Mouse (Mus musculus) erythroblast, adult 5-6 weeks (primary cell): ENCODE measurements around the gene Eva1c. TPM values are rescaled to one million over a fixed set of nuclear protein-coding genes. Genes with fewer than 3 reads are reported as not detected.
A peak's percentile ranks its signal among the peaks of the same experiment; 100 is the strongest.

Experiments
- ATAC-seq: replicated peaks from 2 replicates; pipeline ENCODE4 v1.8.0; 2016; ENCODE audit warnings: moderate number of reproducible peaks, mild to moderate bottlenecking, moderate TSS enrichment, inconsistent platforms; ENCODE audit not compliant: poor library complexity, low FRiP score, severe bottlenecking
- total RNA-seq, 2 experiments: library from RNA; stranded (forward) in 1 of 2; stranded (reverse) in 1 of 2; fragments of 150-400 nt in 1 of 2; fragments of 200-764, 138-1000 nt in 1 of 2; gene quantifications; 2 replicates each; pipeline versions ENCODE4 v1.2.3 to v1.2.4; 2015 to 2017; ENCODE audit warnings: low replicate concordance in 2 of 2

Gene Eva1c
- total RNA-seq (2015; ENCODE audit: low replicate concordance) (not detected in 2 replicates), total RNA-seq (2017; ENCODE audit: low replicate concordance) (0.60 TPM in 1 of 2 replicates, not detected in the other)

GRCm38 (mm10) chr16:90826457-90826856 lies at the start of gene Eva1c:
Gene Eva1c, plus strand, starts transcription at chr16:90826719.
- ATAC-seq, result no peak

GRCm38 (mm10) chr16:90779783-90780182 lies 46.7 kb upstream of the Eva1c start:
- no peak for ATAC-seq

DNA sequence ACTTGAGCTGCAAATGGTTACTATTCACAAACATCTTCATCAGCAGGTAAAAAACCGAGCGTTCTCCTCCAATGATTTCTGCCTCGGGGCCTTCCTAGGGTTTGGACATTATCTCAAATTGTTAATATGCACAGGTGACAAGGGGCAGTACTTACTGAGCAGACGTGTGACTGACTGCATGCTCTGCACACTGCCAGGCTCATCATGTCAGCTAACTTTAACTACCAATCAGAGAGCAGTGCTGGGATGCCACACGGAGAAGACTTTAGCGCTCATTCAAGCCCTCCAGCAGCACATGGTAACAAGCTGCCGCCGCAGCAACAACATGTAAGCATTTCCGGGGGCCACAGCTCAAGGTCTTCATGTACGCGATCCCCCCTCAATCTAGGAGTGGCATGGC lies 43.2 kb upstream of the Eva1c start:
- no peak for ATAC-seq

DNA sequence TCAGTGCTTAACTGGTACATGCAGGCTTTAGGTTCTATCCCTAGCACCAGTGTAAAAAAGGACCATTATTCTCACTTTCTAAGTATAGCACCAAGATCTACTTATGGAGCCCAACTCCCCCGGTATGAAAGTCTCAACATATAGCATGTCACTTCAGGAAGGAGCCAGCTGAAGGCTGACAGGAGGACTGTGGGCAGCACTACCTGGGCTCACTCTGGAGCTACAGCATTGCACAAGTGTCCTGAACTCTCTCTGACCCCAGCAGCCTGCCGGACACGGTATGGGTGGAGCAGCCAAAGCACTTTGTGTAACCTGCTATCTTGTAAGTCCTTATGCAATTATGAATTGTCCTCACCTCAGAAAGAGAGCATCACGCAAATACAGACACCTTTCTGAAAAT lies 41.3 kb upstream of the Eva1c start:
- ATAC-seq, result no peak

DNA sequence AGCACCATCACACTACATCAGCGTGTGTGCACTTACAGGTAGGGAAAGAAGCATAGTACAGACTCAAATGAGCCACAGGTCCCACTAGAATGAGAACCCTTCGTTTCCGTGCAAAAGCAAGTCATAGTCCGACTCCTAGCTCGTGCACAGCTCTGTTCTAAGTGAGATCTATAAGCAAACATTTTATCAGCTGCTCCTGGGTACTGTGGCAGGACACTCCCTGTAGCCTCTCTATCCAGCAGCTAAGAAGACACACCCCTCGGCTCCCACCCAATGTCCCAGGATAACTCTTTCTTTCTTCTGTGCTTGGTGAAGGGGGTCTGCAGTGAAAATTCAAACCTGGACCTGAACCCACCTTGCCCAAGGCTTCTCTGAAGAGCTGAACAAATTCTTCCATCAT lies 37.9 kb upstream of the Eva1c start:
- no peak for ATAC-seq

DNA sequence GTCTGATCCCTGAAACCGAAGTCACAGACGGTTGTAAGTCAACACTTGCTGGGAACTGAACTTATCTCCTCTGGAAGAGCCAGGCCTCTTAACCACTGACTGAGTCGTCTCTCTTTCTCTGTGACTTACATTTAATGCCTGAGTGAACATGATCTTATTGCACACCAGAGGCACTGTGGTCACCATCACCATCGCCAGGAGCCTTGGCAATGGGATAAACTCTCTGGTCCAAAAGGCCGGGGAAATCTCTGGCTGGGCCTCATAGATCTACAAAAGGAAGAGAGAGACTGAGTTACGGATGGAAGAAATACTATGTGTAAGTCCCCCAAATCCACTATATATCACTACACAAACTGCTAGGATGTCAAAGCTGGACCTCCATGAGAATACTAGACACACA lies 35.6 kb upstream of the Eva1c start:
- ATAC-seq, result no peak

- ATAC-seq, result no peak
Observed at GRCm38 (mm10) chr16:90792066-90792465, 34.5 kb upstream of the Eva1c start.

DNA sequence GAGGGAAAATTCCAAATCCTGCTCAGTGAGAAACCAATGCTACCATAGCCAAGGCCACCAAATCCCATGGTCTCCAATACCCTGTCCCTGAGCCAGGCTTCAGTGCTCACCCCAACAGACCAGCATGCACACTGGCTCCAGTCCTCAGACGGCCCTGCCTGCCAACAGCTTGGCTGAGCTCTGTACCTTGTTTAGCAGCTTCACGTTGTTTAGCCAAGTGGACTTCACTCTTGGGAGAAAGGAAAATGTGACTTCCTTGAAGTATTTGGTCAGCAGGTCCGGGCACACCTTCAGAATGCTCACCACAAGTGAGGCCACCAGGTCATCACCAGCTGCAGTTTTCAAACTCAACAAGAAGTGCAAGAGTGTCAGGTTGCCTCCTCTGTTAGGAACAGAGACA lies 34.0 kb upstream of the Eva1c start:
- no peak for ATAC-seq

GRCm38 (mm10) chr16:90794708-90795107 lies 31.8 kb upstream of the Eva1c start:
- ATAC-seq, result no peak

GRCm38 (mm10) chr16:90798446-90798845 lies 28.1 kb upstream of the Eva1c start:
- no peak for ATAC-seq

GRCm38 (mm10) chr16:90798848-90799247 lies 27.7 kb upstream of the Eva1c start:
- no peak for ATAC-seq

DNA sequence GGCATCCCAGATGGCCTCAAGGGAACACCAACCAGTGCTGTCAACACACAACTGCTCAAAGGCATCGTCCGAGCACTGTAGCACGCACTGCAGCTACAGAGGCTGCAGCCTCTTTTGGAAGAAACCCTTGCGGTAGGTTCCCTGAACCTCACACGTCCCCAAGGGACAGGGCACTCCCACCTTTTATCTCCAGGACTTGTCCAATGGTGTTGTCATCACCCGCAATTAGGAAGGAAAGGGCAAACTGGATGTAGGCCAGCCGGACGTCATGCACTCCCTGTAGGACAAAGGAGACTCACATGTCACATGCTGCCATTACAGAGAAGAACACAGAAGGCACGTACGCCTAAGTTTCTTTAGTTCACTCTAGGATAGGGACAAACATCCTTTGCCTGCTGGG lies 26.7 kb upstream of the Eva1c start:
- no peak for ATAC-seq

DNA sequence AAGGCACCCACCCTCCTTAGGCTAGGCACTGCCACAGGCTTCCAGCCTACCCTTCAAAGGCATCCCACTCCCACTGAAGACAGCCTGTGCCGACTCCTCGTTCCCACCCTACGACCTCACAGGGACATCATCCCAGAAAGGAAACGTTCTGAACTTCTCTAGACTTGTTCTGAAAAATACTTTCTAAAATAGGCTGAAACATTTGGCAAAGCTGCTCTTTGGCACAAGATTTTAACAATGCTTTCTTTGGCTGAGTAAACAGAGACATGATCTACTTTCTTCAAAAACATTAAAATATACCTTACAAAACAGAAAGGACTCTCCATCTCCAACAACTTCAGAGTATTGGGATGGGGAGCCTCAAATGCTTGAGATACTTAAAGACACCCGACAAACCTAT lies 25.3 kb upstream of the Eva1c start:
- ATAC-seq, result no peak

GRCm38 (mm10) chr16:90801928-90802327 lies 24.6 kb upstream of the Eva1c start:
- ATAC-seq, result no peak

DNA sequence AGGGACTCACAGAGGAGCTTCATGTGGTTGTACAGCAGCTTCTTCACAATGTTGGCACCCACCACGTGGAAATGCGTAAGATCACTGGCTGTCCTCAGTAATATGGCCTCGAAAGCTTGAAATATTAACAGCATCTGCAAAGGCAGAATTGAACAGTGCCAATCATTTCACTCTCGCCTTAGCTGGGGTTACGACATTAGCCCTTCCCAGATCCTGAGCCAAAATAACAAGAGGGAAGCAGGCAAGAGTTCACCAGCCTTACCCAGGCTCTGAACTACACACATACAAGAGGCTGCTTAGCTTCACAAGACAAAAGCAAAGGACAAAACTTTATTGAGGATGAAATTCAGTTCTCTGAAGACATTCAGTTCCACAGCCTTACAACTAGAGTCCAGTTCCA lies 22.1 kb upstream of the Eva1c start:
- ATAC-seq, result no peak

- ATAC-seq, result peak; percentile 92
Observed at GRCm38 (mm10) chr16:90809975-90810715, 16.4 kb upstream of the Eva1c start, which contains the start of gene Urb1. Gene Urb1, minus strand, starts transcription at chr16:90810413.

DNA sequence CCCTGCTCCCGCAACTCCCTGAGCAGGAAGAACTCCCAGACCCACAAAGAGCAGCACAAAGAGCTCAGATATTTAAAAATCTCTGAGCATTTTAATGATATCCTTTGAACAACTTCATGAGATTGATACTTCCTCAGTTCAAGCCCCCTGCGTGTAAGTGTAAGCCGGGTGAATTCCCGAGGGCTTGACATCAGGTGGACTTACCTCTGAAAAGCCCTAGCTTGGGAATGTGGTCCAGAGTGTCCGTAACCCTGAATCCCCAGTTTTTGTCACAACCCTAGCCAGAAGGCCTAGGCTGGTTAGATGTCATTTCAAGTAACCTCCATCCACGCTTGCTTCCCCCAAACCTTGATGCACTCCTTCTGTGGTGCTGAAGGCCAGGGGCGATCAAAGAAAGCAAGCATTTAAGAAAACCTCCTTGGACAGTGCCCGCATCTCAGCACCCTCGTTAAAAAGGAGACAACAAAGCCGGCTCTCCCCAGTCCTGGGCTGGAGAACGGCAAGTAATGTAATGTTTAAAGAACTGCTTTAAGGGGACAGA lies 15.7 kb upstream of the Eva1c start:
- ATAC-seq, result no peak

- ATAC-seq, result no peak
Observed at GRCm38 (mm10) chr16:90812086-90812485, 14.4 kb upstream of the Eva1c start.

GRCm38 (mm10) chr16:90820326-90820725 lies 6.2 kb upstream of the Eva1c start:
- no peak for ATAC-seq

GRCm38 (mm10) chr16:90821046-90821697 lies 5.3 kb upstream of the Eva1c start:
- no peak for ATAC-seq

DNA sequence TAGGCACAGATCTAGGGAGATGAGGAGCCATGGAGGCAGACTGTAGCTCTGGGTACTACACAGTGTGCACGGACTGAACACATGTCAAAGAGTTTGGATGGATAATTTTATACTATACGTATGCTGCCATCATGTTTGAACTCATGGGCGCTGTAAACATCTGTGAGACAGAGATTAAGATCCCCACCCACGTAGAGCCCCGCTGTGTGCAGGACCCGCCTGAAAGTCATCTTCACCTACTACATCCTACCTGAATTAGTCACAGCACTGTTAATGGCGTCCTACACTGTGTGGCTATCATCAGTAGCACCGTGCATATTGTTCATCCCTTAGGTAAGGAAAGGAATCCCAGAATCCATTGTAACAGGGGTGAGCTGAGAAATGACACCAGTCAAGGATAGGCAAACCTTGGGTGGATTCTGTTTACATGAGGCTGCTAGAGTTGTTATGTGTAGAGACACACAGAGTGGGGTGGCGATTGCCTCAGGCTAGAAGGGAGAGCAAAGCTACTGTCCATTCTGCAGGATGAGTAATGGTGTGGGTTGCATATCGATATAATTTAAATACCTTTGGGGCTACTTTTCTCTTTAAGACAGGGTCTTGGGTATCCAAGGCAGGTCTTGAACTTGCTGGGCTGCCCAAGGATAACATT lies 4.1 kb upstream of the Eva1c start:
- peak; percentile 91 for ATAC-seq
